Comparison of ENCODE assay signal across 8 mouse cellular contexts in genomic region chr2:122725604-122726003, GRCm38 (mm10). TPM values are rescaled to one million over a fixed set of nuclear protein-coding genes. Genes with fewer than 3 reads are reported as not detected.
A peak's percentile ranks its signal among the peaks of the same experiment; 100 is the strongest.
DNase-seq lines count a peak whose midpoint lies in the region; ATAC-seq lines count a peak whose summit lies in the region.

No protein-coding gene starts in this region.

- ATAC-seq in neural tube, embryonic 15.5 days (ENCODE audit: low FRiP score): no peak
- peak; percentile 71 for ATAC-seq in common myeloid progenitor, adult 5-6 weeks (replicated peaks; ENCODE audit: low read depth, poor library complexity, severe bottlenecking)

- H3K36me3 ChIP-seq in neural tube, embryonic 15.5 days: no peaks in the 10 kb centered on the region

- no peak overlapping the region for H3K4me3 ChIP-seq in neural tube, embryonic 15.5 days (replicated peaks)

- H3K4me1 ChIP-seq in neural tube, embryonic 15.5 days: no peaks in the 10 kb centered on the region

- H3K27me3 ChIP-seq in neural tube, embryonic 15.5 days (replicated peaks): peaks cover 4% of the 10 kb centered on the region

- no peaks in the 10 kb centered on the region for H3K9me3 ChIP-seq in neural tube, embryonic 15.5 days (replicated peaks)

- no peak overlapping the region for H3K27ac ChIP-seq in neural tube, embryonic 15.5 days (replicated peaks)

- intact Hi-C loops in gastrocnemius, postnatal 36 days (cut with DNase I): no loop called here

- H3K9ac ChIP-seq in neural tube, embryonic 15.5 days (replicated peaks): no peak overlapping the region

- H3K4me2 ChIP-seq in neural tube, embryonic 15.5 days: no peak overlapping the region

- WGBS in neural tube, embryonic 15.5 days: 67% methylated on average over 10 of the region's 10 CpGs

- peak; percentile 53 for DNase-seq in gastrocnemius, adult 18-20 months (ENCODE audit: low spot score)
- DNase-seq in gastrocnemius, postnatal 36 days: no peak
- peak; percentile 35 for DNase-seq in neural tube, embryonic 10.5 days (ENCODE audit: extremely low spot score, low spot score)
- DNase-seq in lung, postnatal 14 days: peak; percentile 49
- peak; percentile 67 for DNase-seq in thymus, postnatal 14 days
- DNase-seq in layer of hippocampus, adult 9-11 months: no peak

RNA-seq across cellular contexts. Expression of gene Bloc1s6, which starts 12.7 kb away (rescaled TPM):
- 10 to 100 TPM; 17.5 to 20.0 TPM for total RNA-seq in gastrocnemius, adult 18-20 months (2021)
- total RNA-seq in gastrocnemius, postnatal 36 days (2021): 10 to 100 TPM; 16.0 to 16.8 TPM
- polyA plus RNA-seq in neural tube, embryonic 15.5 days (2015; fragmentation: Nextera tagmentation; extraction: Ambion mirVana): 80.0 and 87.8 TPM in 2 replicates
- total RNA-seq in common myeloid progenitor, adult 5-6 weeks (2017): 26.3 and 33.9 TPM in 2 replicates

RNA-seq across cellular contexts. Expression of gene Slc30a4, which starts 23.1 kb away (rescaled TPM):
- 10 to 100 TPM; 13.2 to 14.3 TPM for total RNA-seq in gastrocnemius, adult 18-20 months (2021)
- total RNA-seq in gastrocnemius, postnatal 36 days (2021): 10 to 100 TPM; 12.1 to 12.4 TPM
- 6.5 and 6.7 TPM in 2 replicates for polyA plus RNA-seq in neural tube, embryonic 15.5 days (2015; fragmentation: Nextera tagmentation; extraction: Ambion mirVana)
- 5.8 and 6.1 TPM in 2 replicates for total RNA-seq in common myeloid progenitor, adult 5-6 weeks (2017)

RNA-seq across cellular contexts. Expression of gene Sqor, which starts 39.4 kb away (rescaled TPM):
- 10 to 100 TPM; 39.0 to 42.2 TPM for total RNA-seq in gastrocnemius, adult 18-20 months (2021)
- total RNA-seq in gastrocnemius, postnatal 36 days (2021): 10 to 100 TPM; 25.2 to 25.4 TPM
- polyA plus RNA-seq in neural tube, embryonic 15.5 days (2015; fragmentation: Nextera tagmentation; extraction: Ambion mirVana): 3.2 and 6.3 TPM in 2 replicates
- total RNA-seq in common myeloid progenitor, adult 5-6 weeks (2017): 18.8 and 30.8 TPM in 2 replicates

Comparison
In these comparisons a context has a peak if more than half of its experiments do, and no peak if none do; other contexts are left out.
1. DNase-seq: peak in gastrocnemius, adult 18-20 months (single experiment), neural tube, embryonic 10.5 days (single experiment), lung, postnatal 14 days (single experiment) and thymus, postnatal 14 days (single experiment); none in gastrocnemius, postnatal 36 days (0 of 2) and layer of hippocampus, adult 9-11 months (single experiment).